Mouse (Mus musculus): ENCODE results near the gene Ckb.

Gene Ckb

GRCm38 (mm10) chr12:111694271-111694781 lies 22.2 kb upstream of the Ckb start:
- in situ Hi-C loops (cut with MboI; ENCODE audit: low pct_unique_long_range_greater_than_20kb in 1 of 2, low sequenced_read_pairs in 2 of 2, unreplicated experiment in 1 of 2) = no loop called here

GRCm38 (mm10) chr12:111693341-111694270 lies 21.5 kb upstream of the Ckb start:
- in situ Hi-C loops (cut with MboI; ENCODE audit: low pct_unique_long_range_greater_than_20kb in 1 of 2, low sequenced_read_pairs in 2 of 2, unreplicated experiment in 1 of 2) = no loop called here

- in situ Hi-C loops (cut with MboI; ENCODE audit: low pct_unique_long_range_greater_than_20kb in 1 of 2, low sequenced_read_pairs in 2 of 2, unreplicated experiment in 1 of 2) = no loop called here
Observed at GRCm38 (mm10) chr12:111692899-111693298, 20.8 kb upstream of the Ckb start.

GRCm38 (mm10) chr12:111691346-111691872 lies 19.3 kb upstream of the Ckb start:
- in situ Hi-C loops (cut with MboI; ENCODE audit: low pct_unique_long_range_greater_than_20kb in 1 of 2, low sequenced_read_pairs in 2 of 2, unreplicated experiment in 1 of 2) = no loop called here

- in situ Hi-C loops (cut with MboI; ENCODE audit: low pct_unique_long_range_greater_than_20kb in 1 of 2, low sequenced_read_pairs in 2 of 2, unreplicated experiment in 1 of 2) = no loop called here
Observed at GRCm38 (mm10) chr12:111689426-111689825, 17.3 kb upstream of the Ckb start.

GRCm38 (mm10) chr12:111688069-111688428 lies 15.9 kb upstream of the Ckb start:
- in situ Hi-C loops (cut with MboI; ENCODE audit: low pct_unique_long_range_greater_than_20kb in 1 of 2, low sequenced_read_pairs in 2 of 2, unreplicated experiment in 1 of 2) = no loop called here

GRCm38 (mm10) chr12:111687350-111688068 lies 15.4 kb upstream of the Ckb start:
- in situ Hi-C loops (cut with MboI; ENCODE audit: low pct_unique_long_range_greater_than_20kb in 1 of 2, low sequenced_read_pairs in 2 of 2, unreplicated experiment in 1 of 2) = no loop called here

GRCm38 (mm10) chr12:111686390-111686789 lies 14.3 kb upstream of the Ckb start:
- in situ Hi-C loops (cut with MboI; ENCODE audit: low pct_unique_long_range_greater_than_20kb in 1 of 2, low sequenced_read_pairs in 2 of 2, unreplicated experiment in 1 of 2) = no loop called here

- in situ Hi-C loops (cut with MboI; ENCODE audit: low pct_unique_long_range_greater_than_20kb in 1 of 2, low sequenced_read_pairs in 2 of 2, unreplicated experiment in 1 of 2) = no loop called here
Observed at GRCm38 (mm10) chr12:111682806-111683205, 10.7 kb upstream of the Ckb start.

GRCm38 (mm10) chr12:111682003-111682402 lies 9.9 kb upstream of the Ckb start:
- in situ Hi-C loops (cut with MboI; ENCODE audit: low pct_unique_long_range_greater_than_20kb in 1 of 2, low sequenced_read_pairs in 2 of 2, unreplicated experiment in 1 of 2) = no loop called here

- in situ Hi-C loops (cut with MboI; ENCODE audit: low pct_unique_long_range_greater_than_20kb in 1 of 2, low sequenced_read_pairs in 2 of 2, unreplicated experiment in 1 of 2) = no loop called here
Observed at GRCm38 (mm10) chr12:111681305-111681704, 9.2 kb upstream of the Ckb start.

- in situ Hi-C loops (cut with MboI; ENCODE audit: low pct_unique_long_range_greater_than_20kb in 1 of 2, low sequenced_read_pairs in 2 of 2, unreplicated experiment in 1 of 2) = no loop called here
Observed at GRCm38 (mm10) chr12:111680661-111681060, 8.5 kb upstream of the Ckb start.

GRCm38 (mm10) chr12:111678997-111679396 lies 6.9 kb upstream of the Ckb start:
- in situ Hi-C loops (cut with MboI; ENCODE audit: low pct_unique_long_range_greater_than_20kb in 1 of 2, low sequenced_read_pairs in 2 of 2, unreplicated experiment in 1 of 2) = no loop called here

GRCm38 (mm10) chr12:111678670-111678933 lies 6.5 kb upstream of the Ckb start:
- in situ Hi-C loops (cut with MboI; ENCODE audit: low pct_unique_long_range_greater_than_20kb in 1 of 2, low sequenced_read_pairs in 2 of 2, unreplicated experiment in 1 of 2) = no loop called here

GRCm38 (mm10) chr12:111677882-111678669 lies 5.9 kb upstream of the Ckb start, which contains the start of gene Trmt61a:
Gene Trmt61a (plus strand): TSS chr12:111678105.
- in situ Hi-C loops (cut with MboI; ENCODE audit: low pct_unique_long_range_greater_than_20kb in 1 of 2, low sequenced_read_pairs in 2 of 2, unreplicated experiment in 1 of 2) = no loop called here

GRCm38 (mm10) chr12:111677421-111677820 lies 5.3 kb upstream of the Ckb start:
- in situ Hi-C loops (cut with MboI; ENCODE audit: low pct_unique_long_range_greater_than_20kb in 1 of 2, low sequenced_read_pairs in 2 of 2, unreplicated experiment in 1 of 2) = no loop called here

- in situ Hi-C loops (cut with MboI; ENCODE audit: low pct_unique_long_range_greater_than_20kb in 1 of 2, low sequenced_read_pairs in 2 of 2, unreplicated experiment in 1 of 2) = no loop called here
Observed at GRCm38 (mm10) chr12:111675797-111676580, 3.9 kb upstream of the Ckb start.

- in situ Hi-C loops (cut with MboI; ENCODE audit: low pct_unique_long_range_greater_than_20kb in 1 of 2, low sequenced_read_pairs in 2 of 2, unreplicated experiment in 1 of 2) = no loop called here
Observed at GRCm38 (mm10) chr12:111674850-111675486, 2.8 kb upstream of the Ckb start.

All from mouse embryonic stem cell (cell line).